Mouse (Mus musculus): ENCODE data around the gene Iqcn.

The Iqcn gene

GRCm38 (mm10) chr8:70700555-70700922 lies 2.7 kb upstream of the Iqcn start:
- DNase-seq (ENCODE audit: low read depth, low spot score) = peak; percentile 91

- DNase-seq (ENCODE audit: low read depth, low spot score) = no peak
These were observed 1.9 kb upstream of the Iqcn start for GRCm38 (mm10) chr8:70701048-70701981.

GRCm38 (mm10) chr8:70701982-70702841 lies 1.0 kb upstream of the Iqcn start:
- no peak for DNase-seq (ENCODE audit: low read depth, low spot score)

- no peak for DNase-seq (ENCODE audit: low read depth, low spot score)
These were observed 445 bp upstream of the Iqcn start for GRCm38 (mm10) chr8:70702842-70703182.

- no peak for DNase-seq (ENCODE audit: low read depth, low spot score)
These were observed 5.0 kb downstream of the Iqcn start for GRCm38 (mm10) chr8:70708281-70708680.

- DNase-seq (ENCODE audit: low read depth, low spot score) = no peak
These were observed 6.5 kb downstream of the Iqcn start for GRCm38 (mm10) chr8:70709794-70710193.

- no peak for DNase-seq (ENCODE audit: low read depth, low spot score)
These were observed 7.0 kb downstream of the Iqcn start for GRCm38 (mm10) chr8:70710296-70710695.

- no peak for DNase-seq (ENCODE audit: low read depth, low spot score)
These were observed 7.8 kb downstream of the Iqcn start for GRCm38 (mm10) chr8:70711041-70711440.

- no peak for DNase-seq (ENCODE audit: low read depth, low spot score)
These were observed 10.7 kb downstream of the Iqcn start for GRCm38 (mm10) chr8:70713991-70714390.

GRCm38 (mm10) chr8:70715086-70715485 lies 11.8 kb downstream of the Iqcn start:
- no peak for DNase-seq (ENCODE audit: low read depth, low spot score)

GRCm38 (mm10) chr8:70716521-70717400 lies 13.5 kb downstream of the Iqcn start:
- no peak for DNase-seq (ENCODE audit: low read depth, low spot score)

GRCm38 (mm10) chr8:70718297-70718696 lies 15.0 kb downstream of the Iqcn start, which contains the start of gene Gm3336:
Gene Gm3336, plus strand, starts transcription at chr8:70718543.
- DNase-seq (ENCODE audit: low read depth, low spot score) = no peak

GRCm38 (mm10) chr8:70719796-70720270 lies 16.6 kb downstream of the Iqcn start:
- no peak for DNase-seq (ENCODE audit: low read depth, low spot score)

GRCm38 (mm10) chr8:70720739-70721138 lies 17.5 kb downstream of the Iqcn start:
- peak; percentile 73 for DNase-seq (ENCODE audit: low read depth, low spot score)

GRCm38 (mm10) chr8:70721601-70722000 lies 18.3 kb downstream of the Iqcn start:
- DNase-seq (ENCODE audit: low read depth, low spot score) = no peak

GRCm38 (mm10) chr8:70723486-70724210 lies 20.4 kb downstream of the Iqcn start, which contains the start of gene Pde4c:
Gene Pde4c, plus strand, starts transcription at chr8:70723720.
- no peak for DNase-seq (ENCODE audit: low read depth, low spot score)

- no peak for DNase-seq (ENCODE audit: low read depth, low spot score)
These were observed 21.0 kb downstream of the Iqcn start for GRCm38 (mm10) chr8:70724216-70724615.

GRCm38 (mm10) chr8:70725792-70726447 lies 22.7 kb downstream of the Iqcn start:
- DNase-seq (ENCODE audit: low read depth, low spot score) = no peak

GRCm38 (mm10) chr8:70726721-70727120 lies 23.5 kb downstream of the Iqcn start:
- no peak for DNase-seq (ENCODE audit: low read depth, low spot score)
